Mouse (Mus musculus) forebrain, embryonic 10.5 days (tissue): ENCODE results near the gene Zfp609. TPM values are rescaled to one million over a fixed set of nuclear protein-coding genes. Genes with fewer than 3 reads are reported as not detected.
"Not testable (repeated sequence)": the region's sequence is repeated elsewhere in the genome, so short reads cannot be mapped to it uniquely, and the experiment has no call there.

ENCODE experiments used
- DNase-seq: peaks from one replicate; pipeline ENCODE4 v3.0.0-alpha.2; 2017; ENCODE audit warnings: low spot score; ENCODE audit errors: extremely low spot score
- H3K27ac ChIP-seq: fragments of 300-500 bp; sonication (generic); 2 replicates; pipeline ENCODE4 v1.5.1; 2016; ENCODE audit warnings: mild to moderate bottlenecking
- H3K27me3 ChIP-seq: fragments of 300-500 bp; sonication (generic); 2 replicates; pipeline ENCODE4 v1.6.1; 2016; ENCODE audit warnings: mild to moderate bottlenecking; ENCODE audit not compliant: poor library complexity, severe bottlenecking
- H3K36me3 ChIP-seq: fragments of 300-500 bp; sonication (generic); replicated peaks from 2 replicates; pipeline ENCODE4 v1.6.1; 2016; ENCODE audit warnings: mild to moderate bottlenecking, moderate library complexity
- H3K4me1 ChIP-seq: fragments of 300-500 bp; sonication (generic); 2 replicates; pipeline ENCODE4 v1.6.1; 2016
- H3K4me3 ChIP-seq: fragments of 300-500 bp; sonication (generic); 2 replicates; pipeline ENCODE4 v1.5.1; 2016; ENCODE audit warnings: mild to moderate bottlenecking, moderate library complexity
- H3K9me3 ChIP-seq: fragments of 300-500 bp; sonication (generic); 2 replicates; pipeline ENCODE4 v1.6.1; 2016; ENCODE audit warnings: mild to moderate bottlenecking, moderate library complexity
- WGBS: fragments of 180-500 bp; shearing (Covaris S2); methylation state at CpG from one replicate; pipeline ENCODE4 v1.1.7; 2016; 5-methylcytosine and 5-hydroxymethylcytosine counted together
- polyA plus RNA-seq: library from polyadenylated mRNA; unstranded; fragments of >200 nt; fragmentation: Nextera tagmentation; extraction: Ambion mirVana; gene quantifications from 2 replicates; pipeline ENCODE4 v1.2.1, GENCODE M21; 2016

Gene Zfp609
- polyA plus RNA-seq, 1 experiment from 2014 or later, result 8.2 TPM

- Histone ChIP-seq H3K27me3 (no peaks in the 10 kb centered on the region), H3K9me3 (no peaks in the 10 kb centered on the region), H3K27ac (peak overlapping the region; percentile 63; the same call in 1 of the 2 replicates), H3K36me3 (peaks cover 88% of the 10 kb centered on the region), H3K4me1 (peaks cover 29% of the 10 kb centered on the region), H3K4me3 (no peak overlapping the region)
- DNase-seq, result no peak
- WGBS, result 42% methylated on average over 3 of the region's 3 CpGs
These were observed 134.9 kb downstream of the Zfp609 start for GRCm38 (mm10) chr9:65692466-65692865.

- Histone ChIP-seq H3K4me1 (peaks cover 29% of the 10 kb centered on the region), H3K36me3 (peaks cover 86% of the 10 kb centered on the region)
- H3K27ac ChIP-seq, DNase-seq, H3K4me3 ChIP-seq, H3K9me3 ChIP-seq, H3K27me3 ChIP-seq: not testable (repeated sequence)
- WGBS, result 74% methylated on average over 2 of the region's 2 CpGs
These were observed 137.5 kb downstream of the Zfp609 start for GRCm38 (mm10) chr9:65689869-65690268.

GRCm38 (mm10) chr9:65684704-65685103 is 142.7 kb downstream of the Zfp609 start:
- Histone ChIP-seq H3K4me3 (no peak overlapping the region), H3K36me3 (peaks cover 49% of the 10 kb centered on the region), H3K27me3 (no peaks in the 10 kb centered on the region), H3K27ac (no peak overlapping the region), H3K9me3 (no peaks in the 10 kb centered on the region), H3K4me1 (peaks cover 15% of the 10 kb centered on the region)
- 94% methylated on average over 2 of the region's 2 CpGs for WGBS
- DNase-seq, result no peak

- Histone ChIP-seq H3K4me1 (peaks cover 32% of the 10 kb centered on the region), H3K9me3 (no peaks in the 10 kb centered on the region), H3K36me3 (peaks cover 39% of the 10 kb centered on the region), H3K4me3 (no peak overlapping the region), H3K27me3 (no peaks in the 10 kb centered on the region), H3K27ac (no peak overlapping the region)
- DNase-seq, result no peak
- 91% methylated on average over 1 of the region's 1 CpGs for WGBS
These were observed 144.4 kb downstream of the Zfp609 start for GRCm38 (mm10) chr9:65682994-65683393.

- Histone ChIP-seq H3K27me3 (no peaks in the 10 kb centered on the region), H3K36me3 (peaks cover 30% of the 10 kb centered on the region), H3K4me3 (no peak overlapping the region), H3K27ac (no peak overlapping the region), H3K4me1 (peaks cover 40% of the 10 kb centered on the region), H3K9me3 (no peaks in the 10 kb centered on the region)
- WGBS, result 87% methylated on average over 3 of the region's 3 CpGs
- DNase-seq, result no peak
These were observed 145.2 kb downstream of the Zfp609 start for GRCm38 (mm10) chr9:65682183-65682582.

- no peak overlapping the region for H3K27ac ChIP-seq
- no peaks in the 10 kb centered on the region for H3K9me3 ChIP-seq
- no peaks in the 10 kb centered on the region for H3K27me3 ChIP-seq
- no peak overlapping the region for H3K4me3 ChIP-seq
- peaks cover 24% of the 10 kb centered on the region for H3K36me3 ChIP-seq
- DNase-seq, result no peak
- 95% methylated on average over 2 of the region's 2 CpGs for WGBS
- H3K4me1 ChIP-seq, result peaks cover 43% of the 10 kb centered on the region
These were observed 145.8 kb downstream of the Zfp609 start for GRCm38 (mm10) chr9:65681634-65681940.

GRCm38 (mm10) chr9:65680938-65681633 is 146.3 kb downstream of the Zfp609 start:
- Histone ChIP-seq H3K27ac (no peak overlapping the region), H3K4me3 (no peak overlapping the region), H3K36me3 (peaks cover 19% of the 10 kb centered on the region), H3K4me1 (peaks cover 46% of the 10 kb centered on the region), H3K9me3 (no peaks in the 10 kb centered on the region), H3K27me3 (no peaks in the 10 kb centered on the region)
- WGBS, result 92% methylated on average over 4 of the region's 4 CpGs
- no peak for DNase-seq

GRCm38 (mm10) chr9:65679181-65679761 is 148.1 kb downstream of the Zfp609 start:
- no peaks in the 10 kb centered on the region for H3K27me3 ChIP-seq
- peak overlapping the region; percentile 70 for H3K27ac ChIP-seq
- H3K4me1 ChIP-seq, result peaks cover 52% of the 10 kb centered on the region
- H3K4me3 ChIP-seq, result peak overlapping the region; percentile 38
- H3K36me3 ChIP-seq, result peaks cover 8% of the 10 kb centered on the region; the same call in 1 of the 2 replicates
- WGBS, result 37% methylated on average over 5 of the region's 5 CpGs
- H3K9me3 ChIP-seq, result no peaks in the 10 kb centered on the region
- DNase-seq, result no peak

- 2% methylated on average over 3 of the region's 3 CpGs for WGBS
- Histone ChIP-seq H3K27me3 (no peaks in the 10 kb centered on the region), H3K4me1 (peaks cover 46% of the 10 kb centered on the region), H3K4me3 (peak overlapping the region; percentile 79), H3K27ac (peak overlapping the region; percentile 92), H3K9me3 (no peaks in the 10 kb centered on the region), H3K36me3 (peaks cover 6% of the 10 kb centered on the region; the same call in 1 of the 2 replicates)
- DNase-seq, result no peak
These were observed 150.3 kb downstream of the Zfp609 start for GRCm38 (mm10) chr9:65677119-65677462.

- under 1% methylated on average over 39 of the region's 51 CpGs for WGBS
- peak; percentile 98 for DNase-seq
- Histone ChIP-seq H3K36me3 (0 out of 2 replicates have a peak, but pooled peaks cover 5% of the 10 kb centered on the region), H3K9me3 (no peaks in the 10 kb centered on the region), H3K4me3 (peak overlapping the region; percentile 79), H3K27me3 (no peaks in the 10 kb centered on the region), H3K4me1 (peaks cover 51% of the 10 kb centered on the region), H3K27ac (peak overlapping the region; percentile 92)
These were observed 150.8 kb downstream of the Zfp609 start for GRCm38 (mm10) chr9:65676358-65677118.

- no peak for DNase-seq
- H3K4me1 ChIP-seq, result peaks cover 57% of the 10 kb centered on the region
- H3K36me3 ChIP-seq, result 0 out of 2 replicates have a peak, but pooled peaks cover 3% of the 10 kb centered on the region
- H3K27me3 ChIP-seq, result no peaks in the 10 kb centered on the region
- WGBS, result 57% methylated on average over 8 of the region's 8 CpGs
- no peaks in the 10 kb centered on the region for H3K9me3 ChIP-seq
- H3K27ac ChIP-seq, result peak overlapping the region; percentile 92
- peak overlapping the region; percentile 79 for H3K4me3 ChIP-seq
These were observed 151.7 kb downstream of the Zfp609 start for GRCm38 (mm10) chr9:65675461-65676357.

- Histone ChIP-seq H3K4me3 (no peak overlapping the region), H3K36me3 (no peaks in the 10 kb centered on the region), H3K27me3 (no peaks in the 10 kb centered on the region), H3K27ac (peak overlapping the region; percentile 26; the same call in 1 of the 2 replicates), H3K9me3 (no peaks in the 10 kb centered on the region), H3K4me1 (peaks cover 30% of the 10 kb centered on the region)
- WGBS, result 84% methylated on average over 11 of the region's 11 CpGs
- no peak for DNase-seq
These were observed 154.4 kb downstream of the Zfp609 start for GRCm38 (mm10) chr9:65672996-65673395.
